Mouse (Mus musculus) testis, adult 2 months (tissue): ENCODE data around the gene Dmrta1.

Experiments
- CTCF ChIP-seq: fragments of 200-500 bp; IDR thresholded peaks from 2 replicates; pipeline ENCODE4 v1.5.1; 2012; ENCODE audit warnings: low read depth, mild to moderate bottlenecking, inconsistent platforms, low read length, moderate library complexity; ENCODE audit not compliant: control insufficient read depth, insufficient read depth, insufficient replicate concordance
- POLR2A ChIP-seq: fragments of 200-500 bp; IDR thresholded peaks from 2 replicates; pipeline ENCODE4 v1.6.1; 2012; ENCODE audit warnings: low read depth, mild to moderate bottlenecking, inconsistent platforms, low read length, moderate library complexity; ENCODE audit not compliant: control insufficient read depth

GRCm38 (mm10) chr4:89631560-89631959 is 47.7 kb upstream of the Dmrta1 start:
- no peak for TF ChIP-seq CTCF
- no peak for TF ChIP-seq POLR2A
